Mouse (Mus musculus) midbrain, postnatal 0 days (tissue): ENCODE measurements around the gene Anapc16. TPM values are rescaled to one million over a fixed set of nuclear protein-coding genes. Genes with fewer than 3 reads are reported as not detected.

ENCODE experiments used
- ATAC-seq: fragments of 200-750 bp; cut with Nextera tagmentation; 2 replicates; pipeline ENCODE4 v1.8.0; 2017; ENCODE audit warnings: moderate number of reproducible peaks, mild to moderate bottlenecking, moderate TSS enrichment, moderate library complexity; ENCODE audit not compliant: low FRiP score
- DNase-seq: peaks from one replicate; pipeline ENCODE4 v3.0.0-alpha.2; 2015; ENCODE audit warnings: low spot score
- H3K27ac ChIP-seq: fragments of 300-500 bp; sonication (generic); 2 replicates; pipeline ENCODE4 v1.5.1; 2014; ENCODE audit warnings: low read depth, mild to moderate bottlenecking, low read length, mixed read lengths
- H3K27me3 ChIP-seq: fragments of 300-500 bp; sonication (generic); 2 replicates; pipeline ENCODE4 v1.6.1; 2014; ENCODE audit warnings: low read length, control low read depth, mixed read lengths; ENCODE audit not compliant: insufficient read depth
- H3K36me3 ChIP-seq: fragments of 300-500 bp; sonication (generic); 2 replicates; pipeline ENCODE4 v1.6.1; 2014; ENCODE audit warnings: low read length, control low read depth, mixed read lengths; ENCODE audit not compliant: insufficient read depth
- H3K4me1 ChIP-seq: fragments of 300-500 bp; sonication (generic); 2 replicates; pipeline ENCODE4 v1.6.1; 2014; ENCODE audit warnings: mild to moderate bottlenecking, control low read depth, antibody characterized with exemption, low read length, mixed read lengths; ENCODE audit not compliant: insufficient read depth
- H3K4me2 ChIP-seq: fragments of 300-500 bp; sonication (generic); 2 replicates; pipeline ENCODE4 v1.6.1; 2014; ENCODE audit warnings: low read depth, mild to moderate bottlenecking, low read length, mixed read lengths; ENCODE audit not compliant: poor library complexity, severe bottlenecking
- H3K4me3 ChIP-seq: fragments of 300-500 bp; sonication (generic); 2 replicates; pipeline ENCODE4 v1.5.1; 2014; ENCODE audit warnings: low read depth, mild to moderate bottlenecking, low read length, moderate library complexity
- H3K9ac ChIP-seq: fragments of 300-500 bp; sonication (generic); replicated peaks from 2 replicates; pipeline ENCODE4 v1.6.1; 2014; ENCODE audit warnings: mild to moderate bottlenecking, low read length, moderate library complexity, mixed read lengths; ENCODE audit not compliant: poor library complexity, severe bottlenecking
- H3K9me3 ChIP-seq: fragments of 300-500 bp; sonication (generic); 2 replicates; pipeline ENCODE4 v1.6.1; 2016; ENCODE audit warnings: low read length, control low read depth
- CTCF ChIP-seq: IDR thresholded peaks from 2 replicates; pipeline ENCODE4 v1.5.1; 2016; ENCODE audit warnings: antibody characterized with exemption, mild to moderate bottlenecking
- WGBS: fragments of 180-500 bp; shearing (Covaris S2); extraction: QIAGEN DNeasy Blood & Tissue Kit; methylation state at CpG from one replicate; pipeline ENCODE4 v1.1.7; 2014; 5-methylcytosine and 5-hydroxymethylcytosine counted together
- polyA plus RNA-seq: library from polyadenylated mRNA; unstranded; fragments of >200 nt; fragmentation: Nextera tagmentation; extraction: Ambion mirVana; gene quantifications from 2 replicates; pipeline ENCODE4 v1.2.1, GENCODE M21; 2015
- total RNA-seq: library from RNA; depleted of rRNA; stranded (reverse); fragments of >200 nt; gene quantifications from 2 replicates; pipeline ENCODE4 v1.2.3, GENCODE M21; 2014

Gene Anapc16
- total and polyA plus RNA-seq, 2 experiments from 2014 or later: 57.4 to 118 TPM

GRCm38 (mm10) chr10:59950716-59951191, 52.2 kb downstream of the Anapc16 start:
- Histone ChIP-seq H3K4me2 (peak overlapping the region; percentile 98), H3K9me3 (no peaks in the 10 kb centered on the region), H3K9ac (peak overlapping the region; percentile 96), H3K4me1 (peaks cover 7% of the 10 kb centered on the region), H3K27ac (peak overlapping the region; percentile 97), H3K4me3 (peak overlapping the region; percentile 96), H3K36me3 (0 out of 2 replicates have a peak, but pooled peaks cover 2% of the 10 kb centered on the region), H3K27me3 (no peaks in the 10 kb centered on the region)
- TF ChIP-seq CTCF: peak; percentile 76
- peak; percentile 85 for DNase-seq
- peak; percentile 50 for ATAC-seq
- WGBS: 0% methylated on average over 23 of the region's 23 CpGs

GRCm38 (mm10) chr10:59949783-59950605, 52.9 kb downstream of the Anapc16 start:
- TF ChIP-seq CTCF: no peak
- H3K4me1 ChIP-seq: peaks cover 7% of the 10 kb centered on the region
- whole genome bisulfite sequencing: 37% methylated on average over 15 of the region's 15 CpGs

GRCm38 (mm10) chr10:59949255-59949648, 53.7 kb downstream of the Anapc16 start:
- peak overlapping the region; percentile 98 for H3K4me2 ChIP-seq
- H3K4me3 ChIP-seq: peak overlapping the region; percentile 96
- H3K4me1 ChIP-seq: peaks cover 7% of the 10 kb centered on the region
- 77% methylated on average over 1 of the region's 1 CpGs for WGBS
- no peak for ATAC-seq
- no peak for TF ChIP-seq CTCF
- H3K9ac ChIP-seq: no peak overlapping the region
- 0 out of 2 replicates have a peak, but pooled peaks cover 2% of the 10 kb centered on the region for H3K36me3 ChIP-seq
- no peaks in the 10 kb centered on the region for H3K9me3 ChIP-seq
- H3K27me3 ChIP-seq: no peaks in the 10 kb centered on the region
- no peak overlapping the region for H3K27ac ChIP-seq
- no peak for DNase-seq

More at GRCm38 (mm10) chr10:59949783-59950605, 52.9 kb downstream of the Anapc16 start:
- H3K4me3 ChIP-seq: peak overlapping the region; percentile 96
- ATAC-seq: no peak
- no peaks in the 10 kb centered on the region for H3K27me3 ChIP-seq
- DNase-seq: no peak
- peak overlapping the region; percentile 96 for H3K9ac ChIP-seq
- peak overlapping the region; percentile 98 for H3K4me2 ChIP-seq
- no peaks in the 10 kb centered on the region for H3K9me3 ChIP-seq
- H3K36me3 ChIP-seq: 0 out of 2 replicates have a peak, but pooled peaks cover 2% of the 10 kb centered on the region
- peak overlapping the region; percentile 97 for H3K27ac ChIP-seq

GRCm38 (mm10) chr10:59948363-59949254, 54.3 kb downstream of the Anapc16 start:
- no peak for TF ChIP-seq CTCF
- Histone ChIP-seq H3K36me3 (0 out of 2 replicates have a peak, but pooled peaks cover 2% of the 10 kb centered on the region), H3K9me3 (no peaks in the 10 kb centered on the region), H3K9ac (no peak overlapping the region), H3K27me3 (no peaks in the 10 kb centered on the region), H3K4me1 (peaks cover 7% of the 10 kb centered on the region), H3K27ac (no peak overlapping the region), H3K4me2 (peak overlapping the region; percentile 98), H3K4me3 (no peak overlapping the region)
- WGBS: 51% methylated on average over 6 of the region's 6 CpGs
- no peak for ATAC-seq
- no peak for DNase-seq

- no peak overlapping the region for H3K9ac ChIP-seq
- WGBS: 55% methylated on average over 7 of the region's 7 CpGs
- no peak for DNase-seq
- H3K4me2 ChIP-seq: no peak overlapping the region
- no peak for TF ChIP-seq CTCF
- 0 out of 2 replicates have a peak overlapping the region, but pooled peaks have one; percentile 32 for H3K27ac ChIP-seq
- 0 out of 2 replicates have a peak, but pooled peaks cover 2% of the 10 kb centered on the region for H3K36me3 ChIP-seq
- no peak overlapping the region for H3K4me3 ChIP-seq
- no peak for ATAC-seq
- H3K4me1 ChIP-seq: peaks cover 18% of the 10 kb centered on the region
- H3K9me3 ChIP-seq: no peaks in the 10 kb centered on the region
- H3K27me3 ChIP-seq: no peaks in the 10 kb centered on the region
These were observed 55.5 kb downstream of the Anapc16 start for GRCm38 (mm10) chr10:59947296-59948073.
